Mouse (Mus musculus) C2C12 (cell line): ENCODE measurements around the gene Gm12216. TPM values are rescaled to one million over a fixed set of nuclear protein-coding genes. Genes with fewer than 3 reads are reported as not detected.

ENCODE experiments used
- H3K27me3 ChIP-seq: one replicate; pipeline ENCODE4 v1.6.1; 2011; ENCODE audit not compliant: control insufficient read depth, insufficient read depth, insufficient read length
- H3K36me3 ChIP-seq: one replicate; pipeline ENCODE4 v1.6.1; 2011; ENCODE audit not compliant: control insufficient read depth, insufficient read depth
- H3K4me3 ChIP-seq: one replicate; pipeline ENCODE4 v1.5.1; 2011; ENCODE audit warnings: mild to moderate bottlenecking, control low read depth; ENCODE audit not compliant: poor library complexity, insufficient read depth, severe bottlenecking
- H3K79me2 ChIP-seq: one replicate; pipeline ENCODE4 v1.6.1; 2011; ENCODE audit not compliant: control insufficient read depth, insufficient read depth
- H3K79me3 ChIP-seq: one replicate; pipeline ENCODE4 v1.6.1; 2011; ENCODE audit warnings: low read depth, control low read depth
- H3ac ChIP-seq: one replicate; pipeline ENCODE3; 2011; ENCODE audit warnings: low read depth; ENCODE audit not compliant: control insufficient read depth, insufficient read length
- CEBPB ChIP-seq: IDR thresholded peaks from one replicate; pipeline ENCODE4 v1.6.1; 2011; ENCODE audit warnings: low read depth, mild to moderate bottlenecking, control low read depth, moderate library complexity
- CTCF ChIP-seq: IDR thresholded peaks from one replicate; pipeline ENCODE4 v1.5.1; 2011; ENCODE audit not compliant: control insufficient read depth, insufficient read depth, insufficient read length
- FOSL1 ChIP-seq: IDR thresholded peaks from one replicate; pipeline ENCODE4 v1.8.0; 2011; ENCODE audit warnings: mild to moderate bottlenecking, low read length; ENCODE audit not compliant: poor library complexity, insufficient read depth, severe bottlenecking
- MAX ChIP-seq: IDR thresholded peaks from one replicate; pipeline ENCODE4 v1.6.1; 2011; ENCODE audit warnings: mild to moderate bottlenecking, control low read depth
- MYOD1 ChIP-seq: IDR thresholded peaks from one replicate; pipeline ENCODE4 v1.6.1; 2011; ENCODE audit warnings: low read depth; ENCODE audit not compliant: control insufficient read depth, insufficient read length
- MYOG ChIP-seq: IDR thresholded peaks from one replicate; pipeline ENCODE4 v1.6.1; 2011; ENCODE audit not compliant: control insufficient read depth, insufficient read length; ENCODE audit errors: extremely low read depth
- USF1 ChIP-seq: IDR thresholded peaks from one replicate; pipeline ENCODE4 v1.6.1; 2011; ENCODE audit warnings: low read depth, mild to moderate bottlenecking, control low read depth, moderate library complexity
- polyA plus RNA-seq: library from polyadenylated mRNA; unstranded; fragments of >200 nt; fragmentation: generic; extraction: Trizol; gene quantifications from one replicate; pipeline ENCODE4 v1.2.1, GENCODE M21; 2012; ENCODE audit warnings: missing spikeins

Gene Gm12216
- polyA plus RNA-seq, 1 experiment, result 0.49 TPM

- TF ChIP-seq CEBPB (no peak), MYOD1 (no peak), CTCF (no peak), MYOG (no peak), FOSL1 (no peak), USF1 (no peak)
- no peaks in the 10 kb centered on the region for H3K27me3 ChIP-seq
- H3K36me3 ChIP-seq, result peaks cover 5% of the 10 kb centered on the region
- no peak overlapping the region for H3ac ChIP-seq
- H3K79me3 ChIP-seq, result no peaks in the 10 kb centered on the region
- no peaks in the 10 kb centered on the region for H3K79me2 ChIP-seq
- no peak overlapping the region for H3K4me3 ChIP-seq
Measured at GRCm38 (mm10) chr11:53785311-53785936, 73.6 kb downstream of the Gm12216 start.

- Histone ChIP-seq H3K27me3 (no peaks in the 10 kb centered on the region), H3K79me3 (peaks cover 2% of the 10 kb centered on the region), H3ac (no peak overlapping the region), H3K4me3 (no peak overlapping the region), H3K36me3 (peaks cover 26% of the 10 kb centered on the region), H3K79me2 (no peaks in the 10 kb centered on the region)
- TF ChIP-seq FOSL1 (no peak), USF1 (no peak), CEBPB (no peak), CTCF (no peak), MYOD1 (no peak), MAX (no peak)
Measured at GRCm38 (mm10) chr11:53783288-53783687, 75.8 kb downstream of the Gm12216 start.

GRCm38 (mm10) chr11:53781964-53782363 is 77.1 kb downstream of the Gm12216 start:
- H3K27me3 ChIP-seq, result no peaks in the 10 kb centered on the region
- H3K4me3 ChIP-seq, result no peak overlapping the region
- no peak overlapping the region for H3ac ChIP-seq
- peaks cover 39% of the 10 kb centered on the region for H3K36me3 ChIP-seq
- peaks cover 2% of the 10 kb centered on the region for H3K79me3 ChIP-seq
- TF ChIP-seq MAX, result no peak
- no peak for TF ChIP-seq FOSL1
- no peak for TF ChIP-seq MYOD1
- no peak for TF ChIP-seq CTCF
- TF ChIP-seq USF1, result no peak
- TF ChIP-seq MYOG, result no peak
- no peak for TF ChIP-seq CEBPB
- no peaks in the 10 kb centered on the region for H3K79me2 ChIP-seq

- peaks cover 2% of the 10 kb centered on the region for H3K79me2 ChIP-seq
- H3K4me3 ChIP-seq, result no peak overlapping the region
- no peak overlapping the region for H3ac ChIP-seq
- peaks cover 46% of the 10 kb centered on the region for H3K36me3 ChIP-seq
- peaks cover 2% of the 10 kb centered on the region for H3K79me3 ChIP-seq
- no peak for TF ChIP-seq USF1
- TF ChIP-seq MYOG, result no peak
- TF ChIP-seq CTCF, result no peak
- no peak for TF ChIP-seq FOSL1
- TF ChIP-seq CEBPB, result no peak
- no peak for TF ChIP-seq MAX
- TF ChIP-seq MYOD1, result no peak
- no peaks in the 10 kb centered on the region for H3K27me3 ChIP-seq
Measured at GRCm38 (mm10) chr11:53781201-53781775, 77.8 kb downstream of the Gm12216 start.

GRCm38 (mm10) chr11:53780262-53780661 is 78.8 kb downstream of the Gm12216 start:
- Histone ChIP-seq H3ac (no peak overlapping the region), H3K4me3 (no peak overlapping the region), H3K79me2 (peaks cover 13% of the 10 kb centered on the region), H3K36me3 (peaks cover 56% of the 10 kb centered on the region), H3K27me3 (no peaks in the 10 kb centered on the region), H3K79me3 (peaks cover 8% of the 10 kb centered on the region)
- TF ChIP-seq MYOG, result no peak
- no peak for TF ChIP-seq MAX
- no peak for TF ChIP-seq USF1
- no peak for TF ChIP-seq CEBPB
- no peak for TF ChIP-seq CTCF
- no peak for TF ChIP-seq MYOD1
- no peak for TF ChIP-seq FOSL1

GRCm38 (mm10) chr11:53779808-53780207 is 79.2 kb downstream of the Gm12216 start:
- Histone ChIP-seq H3K36me3 (peaks cover 60% of the 10 kb centered on the region), H3ac (no peak overlapping the region), H3K27me3 (no peaks in the 10 kb centered on the region), H3K79me3 (peaks cover 10% of the 10 kb centered on the region), H3K4me3 (no peak overlapping the region), H3K79me2 (peaks cover 16% of the 10 kb centered on the region)
- TF ChIP-seq FOSL1, result no peak
- TF ChIP-seq CTCF, result no peak
- no peak for TF ChIP-seq MYOD1
- no peak for TF ChIP-seq MYOG
